Comparison of ENCODE assay signal across 9 mouse cellular contexts in the genomic region with DNA sequence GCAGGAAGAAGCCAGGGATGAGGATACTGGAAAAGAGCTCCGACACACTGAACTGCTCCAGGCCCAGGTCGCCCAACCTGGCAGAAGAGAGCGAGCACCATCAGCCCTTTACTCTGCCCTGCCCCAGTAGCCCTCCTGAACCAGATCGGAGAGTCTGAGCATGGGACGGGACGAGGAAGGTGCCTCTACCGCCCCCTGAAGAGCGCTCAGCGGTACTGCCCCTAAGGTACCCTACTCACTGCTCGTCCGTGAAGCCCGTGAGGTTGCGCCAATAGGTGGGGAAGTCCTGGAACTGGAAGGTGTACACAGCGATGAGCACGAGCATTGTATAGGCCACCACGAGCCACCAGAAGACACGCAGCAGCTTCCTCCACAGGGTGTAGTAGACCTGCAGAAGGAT. TPM values are rescaled to one million over a fixed set of nuclear protein-coding genes. Genes with fewer than 3 reads are reported as not detected.
DNase-seq lines count a peak whose midpoint lies in the region; ATAC-seq and TF ChIP-seq lines count a peak whose summit lies in the region.
"Had no signal": no experiment of that assay in that cellular context is flagged by ENCODE, and none has a peak within 500 bp of the region (broad histone marks: within the 10 kb centered on the region; RNA-seq: fewer than 3 reads in every experiment).

No protein-coding gene starts in this region.

- no peak for TF ChIP-seq EP300 in MEL (IDR thresholded peaks at IDR 0.05; ENCODE audit: low read depth in 1 of 2, low read length in 2 of 2)
- TF ChIP-seq EP300 in liver, postnatal 0 days (IDR thresholded peaks at IDR 0.05; ENCODE audit: low read depth), result no peak

- H3K9ac ChIP-seq in liver, adult 2 months (ENCODE audit: low read depth, low read length), result no peak overlapping the region
- no peak overlapping the region for H3K9ac ChIP-seq in MEL (ENCODE audit: control insufficient read depth, low read depth, low read length, poor library complexity, severe bottlenecking)
- H3K9ac ChIP-seq in liver, postnatal 0 days (replicated peaks), result no peak overlapping the region
- no peak overlapping the region for H3K9ac ChIP-seq in hindbrain, embryonic 11.5 days (ENCODE audit: low read depth, low read length)
- H3K9ac ChIP-seq: hindbrain, embryonic 15.5 days had no signal

- peak; percentile 0; the same call in 1 of the 2 replicates for TF ChIP-seq RAD21 in MEL (IDR thresholded peaks at IDR 0.05; ENCODE audit: low read depth, low read length)

- peak; percentile 28; the same call in 1 of the 2 replicates for TF ChIP-seq CTCF in cerebellum, adult 2 months (IDR thresholded peaks at IDR 0.05; ENCODE audit: borderline replicate concordance, insufficient read depth, low read depth, low read length)
- TF ChIP-seq CTCF in liver, adult 2 months (IDR thresholded peaks at IDR 0.05; ENCODE audit: low read depth, low read length), result peak; percentile 42
- peak; percentile 42 to 51 (median 46) for TF ChIP-seq CTCF in MEL (IDR thresholded peaks at IDR 0.05 in 2 of 3, conservative IDR thresholded peaks at IDR 0.05 in 1 of 3; ENCODE audit: control insufficient read depth in 1 of 3, insufficient read depth in 1 of 3, low read depth in 2 of 3, low read length in 3 of 3, poor library complexity in 1 of 3, severe bottlenecking in 1 of 3)
- TF ChIP-seq CTCF in liver, postnatal 0 days (IDR thresholded peaks at IDR 0.05; ENCODE audit: low read depth), result peak; percentile 58

- H3K27me3 ChIP-seq in cerebellum, adult 2 months (ENCODE audit: control insufficient read depth, insufficient read depth, low read length), result no peaks in the 10 kb centered on the region
- H3K27me3 ChIP-seq in liver, adult 2 months (ENCODE audit: control insufficient read depth, insufficient read depth, low read length), result no peaks in the 10 kb centered on the region
- no peaks in the 10 kb centered on the region for H3K27me3 ChIP-seq in MEL (ENCODE audit: control insufficient read depth in 1 of 2, insufficient read depth in 2 of 2, low read length in 2 of 2)
- no peaks in the 10 kb centered on the region for H3K27me3 ChIP-seq in liver, postnatal 0 days (ENCODE audit: insufficient read depth, low read length)
- H3K27me3 ChIP-seq in hindbrain, embryonic 11.5 days (ENCODE audit: control insufficient read depth, insufficient read depth, low read length), result no peaks in the 10 kb centered on the region
- H3K27me3 ChIP-seq: hindbrain, embryonic 15.5 days had no signal

- H3K9me3 ChIP-seq in MEL (replicated peaks; ENCODE audit: insufficient read depth, low read length), result no peaks in the 10 kb centered on the region
- H3K9me3 ChIP-seq in liver, postnatal 0 days (ENCODE audit: low read length), result no peaks in the 10 kb centered on the region
- H3K9me3 ChIP-seq in hindbrain, embryonic 11.5 days (ENCODE audit: control insufficient read depth, low read length), result no peaks in the 10 kb centered on the region
- H3K9me3 ChIP-seq: hindbrain, embryonic 15.5 days had no signal

- WGBS in cerebellum, adult 2 months, result 60% methylated on average over 17 of the region's 17 CpGs
- 75% methylated on average over 17 of the region's 17 CpGs for WGBS in liver, adult 2 months
- 73% methylated on average over 17 of the region's 17 CpGs for WGBS in liver, postnatal 0 days (ENCODE audit: insufficient replicate concordance)
- WGBS in hindbrain, embryonic 11.5 days, result 71% methylated on average over 17 of the region's 17 CpGs

- H3K4me1 ChIP-seq in cerebellum, adult 2 months (ENCODE audit: control insufficient read depth, insufficient read depth, low read length), result no peaks in the 10 kb centered on the region
- no peaks in the 10 kb centered on the region for H3K4me1 ChIP-seq in liver, adult 2 months (ENCODE audit: control insufficient read depth, insufficient read depth, low read length)
- H3K4me1 ChIP-seq in MEL (ENCODE audit: control insufficient read depth in 1 of 2, insufficient read depth in 2 of 2, low read length in 2 of 2), result no peaks in the 10 kb centered on the region
- H3K4me1 ChIP-seq in liver, postnatal 0 days (ENCODE audit: insufficient read depth), result no peaks in the 10 kb centered on the region
- H3K4me1 ChIP-seq in hindbrain, embryonic 11.5 days (replicated peaks; ENCODE audit: control insufficient read depth, insufficient read depth, low read length), result no peaks in the 10 kb centered on the region; the same call in 1 of the 2 replicates
- H3K4me1 ChIP-seq: hindbrain, embryonic 15.5 days had no signal

- ATAC-seq in cerebellum, adult (ENCODE audit: insufficient number of reproducible peaks, low FRiP score, low TSS enrichment), result no peak
- no peak for ATAC-seq in liver, postnatal 0 days
- no peak for ATAC-seq in hindbrain, embryonic 11.5 days (ENCODE audit: low FRiP score)

- no peaks in the 10 kb centered on the region for H3K79me2 ChIP-seq in liver, adult 2 months (ENCODE audit: control insufficient read depth, insufficient read depth, low read length)
- H3K79me2 ChIP-seq in MEL (ENCODE audit: control insufficient read depth, insufficient read depth, low read length, poor library complexity), result no peaks in the 10 kb centered on the region

- no peak overlapping the region for H3K4me2 ChIP-seq in liver, postnatal 0 days (ENCODE audit: low read depth, low read length)
- H3K4me2 ChIP-seq in hindbrain, embryonic 11.5 days (replicated peaks; ENCODE audit: low read depth, low read length), result no peak overlapping the region
- H3K4me2 ChIP-seq: hindbrain, embryonic 15.5 days had no signal

- H3K4me3 ChIP-seq in cerebellum, adult 2 months (replicated peaks; ENCODE audit: insufficient read depth, low read depth, low read length), result no peak overlapping the region
- no peak overlapping the region for H3K4me3 ChIP-seq in liver, adult 2 months (ENCODE audit: insufficient read depth, low read depth, low read length)
- H3K4me3 ChIP-seq in MEL (ENCODE audit: control insufficient read depth in 1 of 2, insufficient read depth in 1 of 2, low read depth in 2 of 2, low read length in 2 of 2), result no peak overlapping the region
- H3K4me3 ChIP-seq in liver, postnatal 0 days (ENCODE audit: low read depth, low read length), result no peak overlapping the region
- H3K4me3 ChIP-seq in hindbrain, embryonic 11.5 days (ENCODE audit: low read depth, low read length), result no peak overlapping the region
- H3K4me3 ChIP-seq: hindbrain, embryonic 15.5 days had no signal

- H3K27ac ChIP-seq in cerebellum, adult 2 months (ENCODE audit: insufficient read depth, low read length), result no peak overlapping the region
- H3K27ac ChIP-seq in liver, adult 2 months (replicated peaks; ENCODE audit: insufficient read depth, low read depth, low read length), result no peak overlapping the region
- no peak overlapping the region for H3K27ac ChIP-seq in MEL (ENCODE audit: control insufficient read depth, low read depth, low read length)
- H3K27ac ChIP-seq in liver, postnatal 0 days (ENCODE audit: low read depth), result peak overlapping the region; percentile 1; the same call in 1 of the 2 replicates
- H3K27ac ChIP-seq in hindbrain, embryonic 11.5 days (ENCODE audit: low read depth, low read length), result no peak overlapping the region
- H3K27ac ChIP-seq: hindbrain, embryonic 15.5 days had no signal

- TF ChIP-seq POLR2A in cerebellum, adult 2 months (IDR thresholded peaks at IDR 0.05; ENCODE audit: borderline replicate concordance, insufficient read depth, low read length), result no peak
- TF ChIP-seq POLR2A in liver, adult 2 months (IDR thresholded peaks at IDR 0.05; ENCODE audit: extremely low read depth, insufficient read depth, low read length), result no peak
- no peak for TF ChIP-seq POLR2A in MEL (IDR thresholded peaks at IDR 0.05; ENCODE audit: control insufficient read depth in 1 of 2, insufficient read depth in 1 of 2, low read depth in 1 of 2, low read length in 2 of 2, poor library complexity in 1 of 2)

- no peak for DNase-seq in cerebellum, adult 2 months
- no peak for DNase-seq in liver, adult 2 months (ENCODE audit: extremely low read depth, low read depth, low spot score)
- DNase-seq in liver, result no peak
- DNase-seq in MEL (ENCODE audit: low read depth, low spot score), result no peak
- DNase-seq in liver, postnatal 0 days, result no peak
- DNase-seq in urinary bladder, postnatal 14 days (ENCODE audit: low spot score), result no peak
- no peak for DNase-seq in hindbrain, embryonic 11.5 days (ENCODE audit: low spot score)

- H3K36me3 ChIP-seq in liver, adult 2 months (ENCODE audit: control insufficient read depth, insufficient read depth, low read length), result no peaks in the 10 kb centered on the region
- H3K36me3 ChIP-seq in MEL (ENCODE audit: control insufficient read depth in 1 of 2, insufficient read depth in 2 of 2, low read length in 2 of 2), result peaks cover 0 to 8% of the 10 kb centered on the region in 2 experiments; a peak in 2 of 4 replicates
- peaks cover 62% of the 10 kb centered on the region for H3K36me3 ChIP-seq in liver, postnatal 0 days (replicated peaks; ENCODE audit: insufficient read depth, low read length)
- no peaks in the 10 kb centered on the region for H3K36me3 ChIP-seq in hindbrain, embryonic 11.5 days (ENCODE audit: control insufficient read depth, insufficient read depth, low read length)
- H3K36me3 ChIP-seq: hindbrain, embryonic 15.5 days had no signal

RNA-seq across cellular contexts. Expression of gene Ctu2, which starts 22.0 kb away (rescaled TPM):
- polyA plus RNA-seq in cerebellum, adult 2 months (2012; rRNA removed), result 45.0 and 49.7 TPM in 2 replicates
- total RNA-seq in liver, adult 2 months (2014; rRNA removed), result 7.0 and 13.5 TPM in 2 replicates
- 21.1 and 27.0 TPM in 2 replicates for polyA plus RNA-seq in liver, adult 2 months (2012; rRNA removed)
- total RNA-seq in MEL (2012; rRNA removed), result 44.4 and 57.4 TPM in 2 replicates
- polyA plus RNA-seq in MEL (2012; ENCODE audit: insufficient read depth in 1 of 2, insufficient read length in 2 of 2, low read depth in 1 of 2, low replicate concordance in 2 of 2, missing spikeins in 1 of 2), result 10 to 100 TPM in 1 of 2 experiments, not detected in 1; 44.0 TPM
- polyA plus RNA-seq in liver, postnatal 0 days (2015; fragmentation: Nextera tagmentation; extraction: Ambion mirVana), result 17.8 and 20.9 TPM in 2 replicates
- polyA plus RNA-seq in hindbrain, embryonic 11.5 days (2014; fragmentation: Nextera tagmentation; extraction: Ambion mirVana), result 65.6 and 67.5 TPM in 2 replicates

RNA-seq across cellular contexts. Expression of gene Rnf166, which starts 22.0 kb away (rescaled TPM):
- polyA plus RNA-seq in cerebellum, adult 2 months (2012; rRNA removed), result 65.9 and 69.4 TPM in 2 replicates
- 5.3 and 6.8 TPM in 2 replicates for total RNA-seq in liver, adult 2 months (2014; rRNA removed)
- polyA plus RNA-seq in liver, adult 2 months (2012; rRNA removed), result 22.8 and 24.2 TPM in 2 replicates
- total RNA-seq in MEL (2012; rRNA removed), result 12.0 and 18.6 TPM in 2 replicates
- 10 to 100 TPM in 1 of 2 experiments, not detected in 1; 37.7 TPM for polyA plus RNA-seq in MEL (2012; ENCODE audit: insufficient read depth in 1 of 2, insufficient read length in 2 of 2, low read depth in 1 of 2, low replicate concordance in 2 of 2, missing spikeins in 1 of 2)
- polyA plus RNA-seq in liver, postnatal 0 days (2015; fragmentation: Nextera tagmentation; extraction: Ambion mirVana), result 18.5 and 18.9 TPM in 2 replicates
- 24.2 and 27.6 TPM in 2 replicates for polyA plus RNA-seq in hindbrain, embryonic 11.5 days (2014; fragmentation: Nextera tagmentation; extraction: Ambion mirVana)

RNA-seq across cellular contexts. Expression of gene Snai3, which starts 37.4 kb away (rescaled TPM):
- polyA plus RNA-seq in cerebellum, adult 2 months (2012; rRNA removed), result 0.13 TPM in 1 of 2 replicates, not detected in the other
- not detected in 2 replicates for total RNA-seq in liver, adult 2 months (2014; rRNA removed)
- polyA plus RNA-seq in liver, adult 2 months (2012; rRNA removed), result 0.44 and 0.46 TPM in 2 replicates
- not detected in 2 replicates for total RNA-seq in MEL (2012; rRNA removed)
- under 1 TPM in 1 of 2 experiments, not detected in 1; 0.06 TPM for polyA plus RNA-seq in MEL (2012; ENCODE audit: insufficient read depth in 1 of 2, insufficient read length in 2 of 2, low read depth in 1 of 2, low replicate concordance in 2 of 2, missing spikeins in 1 of 2)
- 1.4 and 3.4 TPM in 2 replicates for polyA plus RNA-seq in liver, postnatal 0 days (2015; fragmentation: Nextera tagmentation; extraction: Ambion mirVana)
- polyA plus RNA-seq in hindbrain, embryonic 11.5 days (2014; fragmentation: Nextera tagmentation; extraction: Ambion mirVana), result not detected in 2 replicates
- polyA plus RNA-seq: hindbrain, embryonic 15.5 days had no signal

RNA-seq across cellular contexts. Expression of gene Piezo1, which starts 53.2 kb away (rescaled TPM):
- 4.2 and 4.5 TPM in 2 replicates for polyA plus RNA-seq in cerebellum, adult 2 months (2012; rRNA removed)
- total RNA-seq in liver, adult 2 months (2014; rRNA removed), result 2.2 and 4.6 TPM in 2 replicates
- polyA plus RNA-seq in liver, adult 2 months (2012; rRNA removed), result 8.0 and 11.1 TPM in 2 replicates
- total RNA-seq in MEL (2012; rRNA removed), result 144 and 155 TPM in 2 replicates
- 100 to 1,000 TPM in 1 of 2 experiments, 10 to 100 TPM in 1; 35.1 to 223 TPM for polyA plus RNA-seq in MEL (2012; ENCODE audit: insufficient read depth in 1 of 2, insufficient read length in 2 of 2, low read depth in 1 of 2, low replicate concordance in 2 of 2, missing spikeins in 1 of 2)
- 2.6 and 3.4 TPM in 2 replicates for polyA plus RNA-seq in liver, postnatal 0 days (2015; fragmentation: Nextera tagmentation; extraction: Ambion mirVana)
- 5.2 and 5.3 TPM in 2 replicates for polyA plus RNA-seq in hindbrain, embryonic 11.5 days (2014; fragmentation: Nextera tagmentation; extraction: Ambion mirVana)

RNA-seq across cellular contexts. Expression of gene Mvd, which starts 54.7 kb away (rescaled TPM):
- polyA plus RNA-seq in cerebellum, adult 2 months (2012; rRNA removed), result 43.6 and 45.2 TPM in 2 replicates
- 15.3 and 20.9 TPM in 2 replicates for total RNA-seq in liver, adult 2 months (2014; rRNA removed)
- 68.7 and 71.4 TPM in 2 replicates for polyA plus RNA-seq in liver, adult 2 months (2012; rRNA removed)
- total RNA-seq in MEL (2012; rRNA removed), result 20.6 and 20.8 TPM in 2 replicates
- 10 to 100 TPM in 1 of 2 experiments, not detected in 1; 25.5 TPM for polyA plus RNA-seq in MEL (2012; ENCODE audit: insufficient read depth in 1 of 2, insufficient read length in 2 of 2, low read depth in 1 of 2, low replicate concordance in 2 of 2, missing spikeins in 1 of 2)
- polyA plus RNA-seq in liver, postnatal 0 days (2015; fragmentation: Nextera tagmentation; extraction: Ambion mirVana), result 4.9 and 5.8 TPM in 2 replicates
- polyA plus RNA-seq in hindbrain, embryonic 11.5 days (2014; fragmentation: Nextera tagmentation; extraction: Ambion mirVana), result 46.3 and 49.2 TPM in 2 replicates
